Mouse (Mus musculus): ENCODE data around the gene Gm43738. TPM values are rescaled to one million over a fixed set of nuclear protein-coding genes. Genes with fewer than 3 reads are reported as not detected.
"Not testable (repeated sequence)": the region's sequence is repeated elsewhere in the genome, so short reads cannot be mapped to it uniquely, and the experiment has no call there.

Gm43738 gene
- total RNA-seq, 4 experiments from 2014 or later, result not detected

DNA sequence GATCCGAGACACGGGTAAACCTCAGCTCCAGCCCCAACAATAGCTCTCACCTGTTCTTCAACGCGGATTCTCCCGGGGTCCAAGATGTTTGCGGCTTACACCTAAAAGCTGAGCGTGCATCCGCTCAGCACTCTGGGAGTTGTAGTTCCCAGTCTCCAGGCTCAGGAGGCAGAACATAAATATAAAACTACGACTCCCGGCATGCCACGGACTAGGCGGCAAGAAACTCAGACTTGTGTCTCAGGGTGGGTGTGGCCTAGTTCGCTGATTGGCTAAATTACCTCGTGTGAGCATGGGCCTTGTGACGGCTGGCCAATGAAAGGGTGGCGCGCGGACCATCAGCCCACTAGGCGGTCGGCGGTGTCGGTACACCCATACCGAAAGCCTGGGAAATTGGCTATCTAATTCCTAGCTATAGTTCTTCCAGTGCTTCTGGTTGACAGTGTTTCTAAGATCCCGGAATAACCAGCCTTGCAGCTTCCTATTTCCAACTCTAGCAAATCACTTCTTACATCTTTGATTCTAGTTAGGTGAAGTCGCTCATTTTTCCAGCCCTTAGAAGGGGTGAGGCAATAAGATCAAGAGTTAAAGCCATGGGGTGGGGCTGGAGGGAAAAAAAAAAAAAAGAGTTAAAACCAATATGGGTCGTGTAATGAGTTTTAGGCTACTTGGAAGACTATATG lies 1.1 kb upstream of the Gm43738 start, which contains the start of gene Fdps:
Gene Fdps (minus strand): TSS at position 148 of the 683 bp plus-strand sequence.
- DNase-seq, result peak; percentile 98

DNA sequence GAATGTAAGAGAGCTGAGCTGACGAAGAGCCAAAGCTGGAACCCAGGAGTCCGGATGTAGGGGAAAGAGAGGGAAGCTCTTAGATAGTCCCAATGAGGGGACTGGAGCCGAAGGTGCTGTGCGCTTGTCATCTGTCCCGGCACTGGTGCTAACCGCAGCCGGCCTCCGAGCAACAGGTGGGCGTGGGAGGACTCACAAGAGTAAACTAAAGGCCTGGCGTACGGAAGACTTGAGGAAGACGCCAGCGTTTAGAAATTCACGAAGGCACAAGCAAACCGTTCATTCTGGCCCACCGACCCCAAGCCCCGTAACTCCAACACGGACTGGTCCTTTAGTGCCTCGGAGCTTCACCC lies 536 bp upstream of the Gm43738 start:
- DNase-seq, result no peak

DNA sequence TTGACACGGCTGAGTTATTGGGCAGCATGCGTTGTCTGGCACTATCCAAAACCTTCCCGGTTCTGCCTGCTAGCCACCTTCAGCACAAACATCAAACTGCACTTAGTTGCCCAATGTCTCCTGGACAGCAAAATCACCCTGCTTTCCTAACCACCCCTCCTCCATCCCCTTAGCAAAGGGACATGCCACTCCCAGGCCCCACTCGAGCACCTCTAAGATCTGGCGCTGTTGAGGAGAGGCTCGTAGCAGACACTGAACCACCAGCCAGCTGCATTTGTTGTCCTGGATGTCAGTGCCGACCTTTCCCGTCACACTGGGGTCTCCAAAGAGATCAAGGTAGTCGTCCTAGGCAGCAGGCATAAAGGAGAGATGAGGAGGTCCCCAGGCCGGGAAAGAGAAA lies 6.9 kb downstream of the Gm43738 start:
- no peak for DNase-seq

DNA sequence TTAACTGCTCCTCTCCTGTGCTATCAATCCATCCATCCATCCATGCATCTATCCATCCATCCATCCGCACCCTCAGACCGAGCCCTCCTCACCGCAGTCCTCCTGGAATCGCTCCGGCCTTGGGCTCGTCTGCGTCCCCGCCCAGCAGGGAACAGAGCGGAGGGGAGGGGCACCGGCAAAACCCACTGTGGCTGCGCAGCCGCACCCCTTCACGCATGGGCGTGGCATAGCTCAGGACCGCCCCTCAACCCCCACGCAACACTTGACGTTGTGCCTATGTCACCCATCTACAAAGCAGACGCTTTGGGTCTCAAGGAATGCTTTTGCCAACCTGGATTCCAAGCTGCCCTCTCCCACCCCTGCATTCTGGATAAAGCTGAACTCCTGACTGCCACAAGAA lies 7.7 kb downstream of the Gm43738 start, which contains the start of gene Rusc1:
Gene Rusc1 (minus strand): TSS at position 137 of the 400 bp plus-strand sequence.
- peak; percentile 90 for DNase-seq

DNA sequence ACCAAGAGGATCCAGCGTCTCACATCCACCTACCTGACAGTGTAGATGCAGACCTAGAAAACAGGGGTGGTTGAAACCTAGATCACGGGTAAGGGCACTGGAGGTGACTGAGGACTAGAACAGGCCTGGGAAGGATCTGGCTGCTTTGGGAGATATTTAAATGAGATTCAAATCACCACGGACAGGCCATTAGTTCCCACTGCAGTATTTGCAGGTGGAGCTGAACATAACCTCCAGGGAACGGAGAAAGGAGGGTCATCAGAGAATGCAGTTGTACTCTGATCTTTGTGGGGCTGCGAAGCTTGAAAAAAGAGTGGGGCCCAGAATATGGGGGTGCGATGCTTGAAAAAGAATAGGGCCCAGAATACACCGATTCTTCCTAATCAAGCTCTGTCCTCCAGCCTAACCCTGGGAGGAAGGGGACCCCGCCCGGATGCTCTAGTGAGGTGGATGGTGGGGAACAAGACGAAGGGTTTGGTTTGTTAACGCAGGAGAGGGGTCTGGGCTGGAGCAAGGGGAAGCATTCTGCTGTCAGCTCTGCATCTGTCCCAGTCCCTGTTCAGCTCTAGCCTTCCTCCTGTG lies 8.3 kb downstream of the Gm43738 start:
- DNase-seq, result no peak

DNA sequence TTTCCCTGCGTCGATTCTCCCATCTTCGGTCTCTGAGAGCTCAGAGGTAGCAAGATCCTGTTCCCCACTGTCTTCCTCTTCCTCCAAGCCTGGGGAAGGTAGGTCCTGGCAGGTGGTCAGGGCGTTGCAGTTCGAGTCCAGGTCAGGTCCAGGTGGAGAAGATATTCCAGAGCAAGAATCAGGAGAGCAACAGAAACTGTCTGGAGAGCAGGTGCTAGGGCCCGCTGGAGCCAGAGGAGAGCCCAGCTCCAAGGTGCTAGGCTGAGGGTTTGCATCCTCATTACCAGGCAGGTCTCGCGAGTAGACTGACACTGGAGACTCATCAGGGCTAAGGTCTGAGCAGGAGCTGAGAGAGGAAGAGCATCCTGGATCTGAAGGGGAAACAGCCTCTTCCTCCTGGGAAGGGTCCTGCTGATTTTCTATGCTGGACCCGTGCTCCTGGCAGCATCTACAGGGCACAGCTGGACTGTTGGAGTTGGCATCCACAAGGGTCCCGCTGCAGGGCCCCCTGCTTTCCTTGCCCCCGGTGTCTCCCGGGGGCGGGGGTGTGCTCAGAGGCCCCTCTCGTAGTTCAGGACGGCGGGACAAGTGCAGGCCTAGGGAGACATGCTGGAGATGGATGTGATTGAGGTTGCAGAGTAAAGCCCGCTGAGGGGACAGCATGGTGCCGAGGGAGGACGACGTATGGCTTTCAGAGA lies 8.9 kb downstream of the Gm43738 start:
- no peak for DNase-seq

DNA sequence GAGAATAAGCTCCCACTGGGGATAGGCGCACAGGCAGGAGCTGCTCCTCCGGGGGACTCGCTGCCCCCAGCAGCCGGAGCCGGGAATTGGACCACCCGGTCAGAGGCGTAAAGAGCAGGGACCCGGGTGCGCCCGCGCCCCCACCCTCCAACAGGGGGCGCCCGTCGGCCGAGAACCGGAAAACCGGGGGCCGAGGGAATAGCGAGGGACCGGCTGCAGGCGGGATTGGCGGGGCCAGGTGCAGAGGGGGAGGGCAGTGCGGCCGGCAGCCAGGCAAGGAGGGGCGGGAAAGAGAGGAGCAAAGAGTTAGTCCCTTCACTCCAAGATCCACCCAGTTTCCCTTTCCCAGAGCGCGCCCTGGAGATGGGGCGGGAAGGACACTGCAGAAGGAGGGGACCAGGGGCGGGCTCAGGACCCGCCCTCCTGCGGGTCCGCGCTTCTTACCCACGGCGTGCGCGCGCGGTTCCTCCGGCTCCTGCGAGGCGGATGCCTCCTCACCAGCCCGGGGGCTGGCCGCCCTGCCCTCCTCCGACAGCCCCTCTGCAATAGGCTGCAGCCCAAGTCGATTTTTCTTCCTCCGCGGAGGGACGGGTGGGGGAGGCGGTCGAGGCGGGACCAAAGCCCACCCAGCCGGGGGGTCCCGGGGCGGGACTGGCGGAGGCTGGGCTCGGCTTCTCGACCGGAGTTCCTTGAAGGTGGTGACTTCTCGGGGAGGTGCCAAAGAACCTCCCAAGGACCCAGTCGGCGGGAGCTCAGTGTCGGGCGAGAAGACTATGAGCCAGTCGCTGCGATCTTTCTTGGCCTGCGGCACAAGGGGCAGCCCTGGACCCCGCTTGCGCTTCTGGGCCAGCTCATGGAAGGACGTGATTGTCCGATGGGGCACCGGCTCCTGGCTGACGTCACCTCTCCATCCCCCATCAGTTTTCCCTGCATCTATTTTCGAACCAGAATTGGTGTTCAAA lies 9.9 kb downstream of the Gm43738 start:
- DNase-seq, result peak; percentile 78

DNA sequence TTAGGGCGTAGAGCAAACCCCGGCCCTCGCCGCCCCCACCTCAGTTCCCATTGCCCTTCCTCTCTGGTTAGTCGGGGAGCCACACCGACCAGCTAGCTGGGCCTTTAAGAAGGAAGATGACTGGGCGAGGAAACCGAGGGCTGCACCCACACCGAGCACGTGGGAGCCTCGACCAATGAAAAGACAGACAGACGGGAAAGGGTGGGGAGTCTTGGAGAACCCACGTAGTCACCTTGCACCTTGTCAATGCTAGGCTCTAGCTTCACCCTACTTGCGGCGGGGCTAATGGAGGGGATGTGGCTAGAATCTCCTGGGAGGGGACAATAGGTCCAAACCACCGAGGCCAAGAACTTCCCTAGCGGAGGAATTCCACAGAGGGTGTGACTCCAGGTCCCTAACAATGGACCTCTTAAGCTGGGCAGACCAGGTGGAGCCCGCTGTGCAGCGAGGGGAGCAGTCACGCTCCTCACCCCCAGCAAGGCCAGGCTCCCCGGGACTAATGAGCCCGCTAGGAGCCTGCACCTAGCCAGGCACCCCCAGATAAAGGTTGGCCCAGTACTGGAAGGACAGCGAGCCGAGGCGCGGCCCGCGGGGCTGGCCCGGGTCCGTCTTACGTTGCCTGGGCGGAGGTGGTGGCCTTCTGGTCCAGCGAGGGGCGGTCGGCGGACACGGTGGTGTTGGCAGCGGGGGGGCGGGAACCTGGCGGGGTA lies 10.9 kb downstream of the Gm43738 start:
- DNase-seq, result peak; percentile 90

DNA sequence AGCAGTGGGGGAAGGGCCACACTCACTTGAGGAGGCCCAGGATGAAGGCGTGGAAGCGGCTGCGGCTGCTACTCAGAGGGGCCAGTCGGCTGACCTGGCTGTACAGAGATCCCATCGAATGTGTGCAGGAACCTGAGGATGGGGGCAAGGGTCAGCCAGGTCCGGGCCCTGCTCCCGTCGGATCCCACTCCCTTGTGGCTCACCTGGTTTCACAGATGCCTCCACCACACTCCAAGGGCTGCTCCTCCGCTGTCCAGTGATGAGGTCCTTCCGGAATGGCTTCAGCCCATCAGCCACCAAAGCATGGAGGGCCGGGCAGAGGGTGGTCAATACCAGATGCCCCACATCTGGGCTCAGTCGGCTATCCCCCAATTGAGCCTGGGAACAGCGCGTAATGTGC lies 11.9 kb downstream of the Gm43738 start:
- DNase-seq, result peak; percentile 37

DNA sequence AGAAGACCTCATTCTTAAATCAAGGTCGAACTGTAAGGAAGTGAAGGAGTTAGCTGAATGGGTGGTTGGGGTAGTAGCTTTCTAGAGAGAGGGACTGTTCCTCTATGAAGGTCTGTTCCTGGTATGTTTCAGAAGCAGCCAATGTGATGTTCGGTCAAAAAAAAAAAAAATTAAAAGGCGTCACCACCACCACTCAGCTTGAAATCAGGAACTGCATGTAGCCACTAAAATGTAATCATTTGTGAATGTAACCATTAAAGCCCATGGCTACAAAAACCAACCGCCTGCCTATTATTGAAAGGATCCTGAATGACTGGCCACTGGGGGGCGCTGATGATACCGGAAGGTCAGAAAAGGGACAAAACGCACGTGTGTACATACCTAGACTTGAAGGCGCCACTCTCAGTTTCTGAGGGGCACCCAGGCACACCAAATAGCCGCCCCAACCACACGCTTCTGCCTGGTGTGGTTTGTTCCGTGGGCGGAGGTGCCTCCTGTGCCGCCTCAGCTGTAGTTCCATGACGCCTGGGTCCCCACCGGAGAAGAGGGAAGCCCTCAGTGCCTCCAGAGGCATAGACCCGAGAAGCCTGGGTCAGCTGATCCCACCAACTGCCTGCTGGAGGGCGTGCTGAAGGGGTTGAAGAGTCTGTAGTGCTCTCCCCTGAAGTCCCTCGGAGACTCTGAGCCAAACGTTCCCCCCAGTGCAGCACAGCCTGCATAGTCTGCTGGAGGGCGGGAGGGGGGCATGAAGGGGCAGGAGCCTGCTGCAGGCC lies 13.4 kb downstream of the Gm43738 start:
- peak; percentile 67 for DNase-seq

DNA sequence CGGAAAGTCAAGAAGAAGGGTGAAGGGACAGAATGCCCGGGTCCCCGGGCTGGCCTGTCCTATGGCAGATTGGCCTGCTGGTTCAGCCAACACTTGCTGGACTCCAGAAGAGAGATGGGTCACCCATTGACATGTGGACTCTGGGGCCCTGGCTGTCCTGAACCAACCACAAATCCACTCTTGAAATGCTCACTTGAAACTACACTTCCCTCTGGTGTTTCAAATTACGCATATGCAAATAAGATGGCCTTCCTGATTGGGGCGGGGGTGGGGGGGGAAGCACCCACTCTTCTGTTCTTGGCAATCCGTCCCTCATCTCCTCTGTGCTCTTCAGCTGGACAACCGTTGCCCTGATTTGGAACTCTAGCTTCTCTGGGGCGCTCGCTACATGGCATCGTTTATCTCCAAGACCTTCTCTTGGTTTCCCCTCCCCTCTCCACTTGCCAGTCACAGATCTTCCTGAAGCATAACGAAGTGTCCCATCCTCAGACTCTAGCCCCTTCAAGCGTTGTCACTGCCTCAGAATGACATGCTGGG lies 16.2 kb downstream of the Gm43738 start:
- no peak for DNase-seq

DNA sequence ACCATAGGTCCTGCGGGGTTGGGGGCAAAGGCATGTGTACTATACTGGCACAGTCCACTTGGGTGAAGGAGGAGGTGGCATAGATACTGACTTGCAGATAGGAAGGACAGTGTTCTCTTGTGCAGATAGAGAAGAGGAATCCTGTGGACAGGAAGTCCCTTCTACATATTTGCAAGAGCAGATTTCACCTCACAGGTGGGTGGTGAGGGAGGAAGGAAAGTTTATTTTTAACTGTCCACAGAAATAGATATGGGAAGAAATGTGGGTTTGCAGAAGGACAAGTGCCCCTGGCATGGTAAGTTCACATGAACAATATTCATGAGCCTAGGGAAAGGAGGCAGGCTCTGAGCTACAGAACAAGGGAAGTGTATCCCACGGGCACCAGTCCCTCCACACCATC lies 16.8 kb downstream of the Gm43738 start:
- DNase-seq, result no peak

DNA sequence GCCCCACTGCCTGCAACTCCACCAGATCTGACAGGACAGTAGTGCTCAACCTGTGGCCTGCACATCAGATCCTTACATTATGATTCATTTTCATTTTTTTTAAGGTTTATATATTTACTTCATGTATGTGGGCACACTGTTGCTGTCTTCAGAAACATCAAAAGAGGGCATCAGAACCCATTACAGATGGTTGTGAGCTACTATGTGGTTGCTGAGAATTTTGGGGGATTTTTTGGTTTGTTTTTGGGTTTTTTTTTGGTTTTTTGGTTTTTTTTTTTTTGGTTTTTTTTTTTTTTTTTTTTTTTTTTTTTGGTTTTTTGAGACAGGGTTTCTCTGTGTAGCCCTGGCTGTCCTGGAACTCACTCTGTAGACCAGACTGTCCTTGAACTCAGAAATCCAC lies 18.6 kb downstream of the Gm43738 start:
- DNase-seq, result not testable (repeated sequence)

DNA sequence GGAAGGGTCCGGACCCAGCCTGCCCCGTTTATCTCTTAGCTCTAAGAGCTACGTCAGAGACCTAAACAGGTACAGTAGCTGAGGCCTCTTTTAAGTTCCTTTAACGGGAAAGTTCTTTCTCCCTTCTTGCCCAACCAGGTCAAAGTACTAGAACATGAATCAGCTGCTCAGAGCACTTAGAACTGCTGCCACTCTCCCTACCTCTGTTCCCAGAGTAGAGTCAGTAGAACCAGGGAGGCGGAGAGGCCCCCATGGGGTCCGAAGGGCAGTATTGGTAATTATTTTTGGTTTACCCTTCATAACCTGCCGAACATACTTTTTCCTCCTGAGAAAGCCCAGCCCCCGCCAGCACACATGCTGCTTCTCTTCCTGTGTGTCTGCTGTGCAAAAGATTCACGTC lies 23.5 kb downstream of the Gm43738 start:
- DNase-seq, result no peak

DNA sequence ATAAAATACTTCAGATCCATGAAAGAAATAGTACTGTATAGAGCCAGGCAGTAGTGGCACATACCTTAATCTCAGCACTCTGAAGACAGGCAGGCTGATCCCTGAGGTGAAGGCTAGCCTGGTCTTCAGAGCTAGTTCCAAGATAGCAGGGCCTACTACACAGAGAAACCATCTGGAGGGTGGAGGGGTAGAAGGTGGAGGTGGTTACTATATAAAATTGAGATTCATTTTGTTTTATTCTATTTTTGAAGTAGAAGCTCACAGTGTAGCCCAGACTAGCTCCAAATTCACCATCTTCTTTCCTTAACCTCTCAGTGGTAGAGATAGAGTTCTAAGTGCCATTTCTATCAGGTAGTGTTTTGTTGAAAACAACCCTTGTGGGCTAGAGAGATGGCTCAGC lies 33.6 kb downstream of the Gm43738 start:
- DNase-seq, result no peak

DNA sequence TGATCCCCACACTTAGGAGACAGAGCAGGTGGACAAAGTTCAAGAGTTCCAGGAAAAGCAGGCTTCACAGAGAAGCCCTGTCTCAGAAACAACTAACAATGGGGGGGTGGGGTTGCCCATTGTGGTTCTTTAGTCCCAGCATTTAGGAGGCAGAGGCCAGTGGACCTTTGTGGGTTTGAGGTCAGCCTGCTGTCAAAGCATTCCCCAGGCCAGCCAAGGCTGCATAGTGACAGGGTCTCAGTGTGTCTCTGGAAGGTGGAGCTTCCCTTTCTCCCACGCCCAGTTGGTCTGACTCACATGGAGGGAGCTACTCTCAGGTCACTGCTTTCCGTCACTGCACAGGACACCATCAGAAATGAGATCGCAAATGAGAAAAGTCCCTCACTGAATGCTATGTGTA lies 39.2 kb downstream of the Gm43738 start:
- DNase-seq, result no peak

DNA sequence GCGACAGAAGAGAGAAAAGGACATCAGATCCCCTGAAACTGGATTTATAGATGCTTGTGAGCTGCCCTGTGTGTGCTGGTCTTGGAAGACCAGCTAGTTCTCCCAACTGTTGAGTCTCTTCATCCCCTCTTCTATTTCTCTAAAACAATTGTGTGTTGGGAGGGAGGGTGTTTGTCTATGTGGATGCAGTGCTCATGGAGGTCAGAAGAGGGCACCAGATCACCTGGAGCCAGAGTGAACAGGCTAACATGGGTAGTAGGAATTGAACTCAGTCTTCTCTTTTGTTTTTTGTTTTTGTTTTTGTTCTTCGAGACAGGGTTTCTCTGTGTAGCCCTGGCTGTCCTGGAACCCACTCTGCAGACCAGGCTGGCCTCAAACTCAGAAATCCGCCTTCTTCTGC lies 42.1 kb downstream of the Gm43738 start:
- no peak for DNase-seq

DNA sequence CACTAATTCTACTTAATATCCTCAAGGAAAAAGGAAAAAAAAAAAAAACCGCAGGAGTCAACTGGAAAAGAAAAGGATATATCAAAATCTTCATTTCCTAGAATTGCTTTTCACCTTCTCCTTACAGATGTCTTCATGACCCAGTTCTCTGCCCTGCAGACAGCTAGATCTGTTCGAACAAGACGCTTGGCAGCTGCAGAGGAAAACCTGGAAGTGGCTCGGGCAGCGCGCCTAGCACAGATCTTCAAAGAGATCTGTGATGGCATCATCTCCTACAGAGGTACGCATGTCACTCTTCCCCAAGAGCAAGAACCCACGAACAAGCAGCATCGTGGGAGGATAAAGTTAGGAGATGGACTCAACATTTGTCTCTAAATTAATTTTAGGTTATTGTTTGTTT lies 42.5 kb downstream of the Gm43738 start:
- no peak for DNase-seq

DNA sequence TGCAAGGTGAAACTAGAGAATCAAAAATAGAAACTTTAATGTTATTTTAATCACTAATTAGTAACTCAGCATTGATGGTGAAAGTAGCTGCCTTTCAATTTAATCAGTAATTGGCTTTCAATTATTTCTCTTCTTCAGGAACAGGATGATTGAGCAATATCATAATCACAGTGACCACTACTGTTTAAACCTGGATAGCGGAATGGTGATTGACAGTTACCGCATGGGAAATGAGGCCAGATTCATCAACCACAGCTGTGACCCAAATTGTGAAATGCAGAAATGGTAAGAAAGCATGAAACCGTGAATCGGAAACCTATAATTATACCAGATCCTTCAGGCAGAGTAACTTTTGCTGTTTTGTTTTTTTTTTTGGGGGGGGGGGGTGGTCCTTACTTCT lies 57.5 kb downstream of the Gm43738 start:
- DNase-seq, result no peak

All from adrenal gland, adult 8-10 months (tissue).